Mouse (Mus musculus) gastrocnemius, postnatal 25 days (tissue): ENCODE results near the gene Eif6. TPM values are rescaled to one million over a fixed set of nuclear protein-coding genes. Genes with fewer than 3 reads are reported as not detected.
"Not testable (repeated sequence)": the region's sequence is repeated elsewhere in the genome, so short reads cannot be mapped to it uniquely, and the experiment has no call there.

ENCODE experiments used
- DNase-seq: peaks from one replicate; pipeline ENCODE4 v3.0.0; 2022
- long read RNA-seq, 2 experiments: library from polyadenylated mRNA; stranded (forward); transcript quantifications; one replicate each; pipeline ENCODE4 v2.0.0; 2021
- total RNA-seq, 2 experiments: library from RNA; stranded (reverse); gene quantifications; 1 replicate in 1 of 2; 2 replicates in 1 of 2; pipeline ENCODE4 v1.2.3; 2021

Gene Eif6
- 10 to 100 TPM; 38.6 to 45.3 TPM for total RNA-seq
- long read RNA-seq, experiment 1, transcript Eif6-201 (6 exons, 1,500 nt) = major isoform, 84 of 91 reads
- long read RNA-seq, experiment 1, partial matches to known transcripts = 7 of 91 reads
- long read RNA-seq, experiment 1, other reads (novel, unspliced or antisense) = 0 of 91 reads
- long read RNA-seq, experiment 2, transcript Eif6-201 (6 exons, 1,500 nt) = major isoform, 73 of 80 reads
- long read RNA-seq, experiment 2, partial matches to known transcripts = 2 of 80 reads
- long read RNA-seq, experiment 2, other reads (novel, unspliced or antisense) = 4 of 80 reads

GRCm38 (mm10) chr2:155826630-155827424 is at the start of gene Eif6:
Gene Eif6, minus strand, starts transcription at chr2:155826925.
- DNase-seq = peak; percentile 86

GRCm38 (mm10) chr2:155873636-155874035 is 46.9 kb upstream of the Eif6 start:
- no peak for DNase-seq

- DNase-seq = no peak
These were observed 46.3 kb upstream of the Eif6 start for GRCm38 (mm10) chr2:155872930-155873507.

GRCm38 (mm10) chr2:155872486-155872885 is 45.8 kb upstream of the Eif6 start:
- no peak for DNase-seq

- DNase-seq = no peak
These were observed 43.0 kb upstream of the Eif6 start for GRCm38 (mm10) chr2:155869772-155870171.

GRCm38 (mm10) chr2:155868320-155868719 is 41.6 kb upstream of the Eif6 start:
- DNase-seq = no peak

- no peak for DNase-seq
These were observed 36.7 kb upstream of the Eif6 start for GRCm38 (mm10) chr2:155863301-155863867.

GRCm38 (mm10) chr2:155862573-155863300 is 36.0 kb upstream of the Eif6 start:
- DNase-seq = no peak

GRCm38 (mm10) chr2:155861581-155861980 is 34.9 kb upstream of the Eif6 start:
- no peak for DNase-seq

GRCm38 (mm10) chr2:155860102-155860501 is 33.4 kb upstream of the Eif6 start:
- no peak for DNase-seq

- DNase-seq = no peak
These were observed 25.8 kb upstream of the Eif6 start for GRCm38 (mm10) chr2:155852536-155852935.

GRCm38 (mm10) chr2:155850120-155850519 is 23.4 kb upstream of the Eif6 start:
- no peak for DNase-seq

- DNase-seq = no peak
These were observed 22.7 kb upstream of the Eif6 start for GRCm38 (mm10) chr2:155849464-155849863.

- peak; percentile 53 for DNase-seq
These were observed 21.6 kb upstream of the Eif6 start for GRCm38 (mm10) chr2:155848291-155848690.

GRCm38 (mm10) chr2:155846930-155847329 is 20.2 kb upstream of the Eif6 start:
- DNase-seq = no peak

GRCm38 (mm10) chr2:155838961-155839360 is 12.2 kb upstream of the Eif6 start:
- DNase-seq = no peak

- DNase-seq = no peak
These were observed 11.2 kb upstream of the Eif6 start for GRCm38 (mm10) chr2:155837961-155838360.

- no peak for DNase-seq
These were observed 8.0 kb upstream of the Eif6 start, which contains the start of gene Fam83c for GRCm38 (mm10) chr2:155834732-155835131. Gene Fam83c, minus strand, starts transcription at chr2:155834854.

GRCm38 (mm10) chr2:155832087-155832486 is 5.4 kb upstream of the Eif6 start:
- DNase-seq = not testable (repeated sequence)

GRCm38 (mm10) chr2:155831302-155831701 is 4.6 kb upstream of the Eif6 start:
- DNase-seq = no peak

- no peak for DNase-seq
These were observed 4.1 kb upstream of the Eif6 start for GRCm38 (mm10) chr2:155830841-155831240.
